In genomic region chr2:129267738-129268137, GRCm38 (mm10) we compare ENCODE assay signal across 17 mouse cellular contexts. TPM values are rescaled to one million over a fixed set of nuclear protein-coding genes. Genes with fewer than 3 reads are reported as not detected.
"Had no signal": no experiment of that assay in that cellular context is flagged by ENCODE, and none has a peak within 500 bp of the region (broad histone marks: within the 10 kb centered on the region; RNA-seq: fewer than 3 reads in every experiment).

No protein-coding gene starts in this region.

- DNase-seq: kidney, adult 11 months; kidney, adult 8-10 months; kidney, postnatal 10 days; kidney, postnatal 36 days; liver; liver, embryonic 13.5 days; lung, embryonic 14.5 days; thymus, adult 18-20 months; thymus, postnatal 36 days had no signal

- H3K4me2 ChIP-seq: kidney, embryonic 15.5 days; limb, embryonic 13.5 days; liver, embryonic 13.5 days; lung, embryonic 14.5 days; midbrain, embryonic 13.5 days had no signal

- H3K27me3 ChIP-seq: kidney, embryonic 15.5 days; limb, embryonic 13.5 days; liver, embryonic 13.5 days; megakaryocyte, embryonic 14.5 days; midbrain, embryonic 13.5 days had no signal

- H3K4me3 ChIP-seq: kidney, embryonic 15.5 days; limb, embryonic 10.5 days; limb, embryonic 13.5 days; liver, embryonic 13.5 days; megakaryocyte, embryonic 14.5 days; midbrain, embryonic 10.5 days; midbrain, embryonic 13.5 days had no signal

RNA-seq across cellular contexts. Expression of gene Il1a, which starts 42.0 kb away (rescaled TPM):
- polyA plus RNA-seq: limb, embryonic 10.5 days; lung, embryonic 14.5 days; neural tube, embryonic 11.5 days; urinary bladder, adult 2 months had no signal
